Mouse (Mus musculus): Measurements from ENCODE around the gene Plg. TPM values are rescaled to one million over a fixed set of nuclear protein-coding genes. Genes with fewer than 3 reads are reported as not detected.

Plg gene
- total and polyA plus RNA-seq, 3 experiments, result not detected

GRCm38 (mm10) chr17:12381579-12381978, 3.2 kb downstream of the Plg start:
- dilution Hi-C loops (cut with MboI; ENCODE audit: extremely low pct_ligation_motif_present, extremely low pct_unique_long_range_greater_than_20kb, low sequenced_read_pairs) (no loop called here), in situ Hi-C loops (cut with MboI; ENCODE audit: low pct_ligation_motif_present, low pct_unique_long_range_greater_than_20kb, low sequenced_read_pairs) (no loop called here)
- no peaks in the 10 kb centered on the region for H3K36me3 ChIP-seq (replicated peaks in 1 of 2; ENCODE audit: control insufficient read depth in 1 of 2, insufficient read depth in 1 of 2, low read length in 1 of 2)
- no peak overlapping the region for H3K4me2 ChIP-seq (ENCODE audit: insufficient read depth, low read depth, poor library complexity, severe bottlenecking)
- no peak for DNase-seq (ENCODE audit: extremely low read depth)
- H3K4me1 ChIP-seq (ENCODE audit: control insufficient read depth in 1 of 2, insufficient read depth in 2 of 2), result no peaks in the 10 kb centered on the region
- no peak overlapping the region for H3K27ac ChIP-seq (ENCODE audit: insufficient read depth, low read depth)
- TF ChIP-seq BHLHE40 (IDR thresholded peaks at IDR 0.05; ENCODE audit: low read depth, low read length), result no peak
- TF ChIP-seq MEF2A (IDR thresholded peaks at IDR 0.05; ENCODE audit: borderline replicate concordance, low read depth, low read length), result no peak
- TF ChIP-seq GABPA (IDR thresholded peaks at IDR 0.05; ENCODE audit: insufficient replicate concordance, low read depth, low read length), result no peak
- no peak for TF ChIP-seq PAX5 (IDR thresholded peaks at IDR 0.05; ENCODE audit: low read length)
- no peak for TF ChIP-seq MYC (IDR thresholded peaks at IDR 0.05; ENCODE audit: low read depth, low read length)
- TF ChIP-seq UBTF (IDR thresholded peaks at IDR 0.05; ENCODE audit: low read depth, low read length), result no peak
- TF ChIP-seq ZKSCAN1 (IDR thresholded peaks at IDR 0.05; ENCODE audit: borderline replicate concordance, low read depth, low read length), result no peak
- TF ChIP-seq ZC3H11A (IDR thresholded peaks at IDR 0.05; ENCODE audit: low read depth, low read length), result no peak
- H3K27me3 ChIP-seq (replicated peaks), result peaks cover 3% of the 10 kb centered on the region
- no peak overlapping the region for H3K4me3 ChIP-seq (replicated peaks in 1 of 3; ENCODE audit: low read depth in 2 of 3, low read length in 2 of 3, poor library complexity in 1 of 3)
- no peaks in the 10 kb centered on the region for H3K79me2 ChIP-seq (replicated peaks; ENCODE audit: control insufficient read depth, extremely low read depth, insufficient read depth, poor library complexity, severe bottlenecking)
- H3K9ac ChIP-seq (ENCODE audit: insufficient read depth, low read depth), result no peak overlapping the region
- no peaks in the 10 kb centered on the region for H3K9me3 ChIP-seq (replicated peaks; ENCODE audit: low read length)

- no peak overlapping the region for H3K4me3 ChIP-seq (replicated peaks in 1 of 3; ENCODE audit: low read depth in 2 of 3, low read length in 2 of 3, poor library complexity in 1 of 3)
- no peak overlapping the region for H3K9ac ChIP-seq (ENCODE audit: insufficient read depth, low read depth)
- no peak for TF ChIP-seq MYC (IDR thresholded peaks at IDR 0.05; ENCODE audit: low read depth, low read length)
- no peak for TF ChIP-seq POLR2A (IDR thresholded peaks at IDR 0.05; ENCODE audit: low read depth, low read length)
- no peak for TF ChIP-seq NRF1 (IDR thresholded peaks at IDR 0.05; ENCODE audit: low read depth, low read length)
- TF ChIP-seq RCOR1 (conservative IDR thresholded peaks at IDR 0.05; ENCODE audit: low read depth, low read length), result no peak
- no peak for TF ChIP-seq KAT2A (IDR thresholded peaks at IDR 0.05; ENCODE audit: insufficient replicate concordance, low read length)
- TF ChIP-seq RAD21 (IDR thresholded peaks at IDR 0.05; ENCODE audit: low read depth, low read length), result no peak
- TF ChIP-seq GABPA (IDR thresholded peaks at IDR 0.05; ENCODE audit: insufficient replicate concordance, low read depth, low read length), result no peak
- no peak for TF ChIP-seq JUND (conservative IDR thresholded peaks at IDR 0.05; ENCODE audit: low read depth, low read length)
- dilution Hi-C loops (cut with MboI; ENCODE audit: extremely low pct_ligation_motif_present, extremely low pct_unique_long_range_greater_than_20kb, low sequenced_read_pairs), result no loop called here
- in situ Hi-C loops (cut with MboI; ENCODE audit: low pct_ligation_motif_present, low pct_unique_long_range_greater_than_20kb, low sequenced_read_pairs), result no loop called here
- DNase-seq (ENCODE audit: extremely low read depth), result no peak
- no peaks in the 10 kb centered on the region for H3K9me3 ChIP-seq (replicated peaks; ENCODE audit: low read length)
- no peak overlapping the region for H3K27ac ChIP-seq (ENCODE audit: insufficient read depth, low read depth)
- no peaks in the 10 kb centered on the region for H3K79me2 ChIP-seq (replicated peaks; ENCODE audit: control insufficient read depth, extremely low read depth, insufficient read depth, poor library complexity, severe bottlenecking)
- H3K27me3 ChIP-seq (replicated peaks), result peaks cover 3% of the 10 kb centered on the region
- no peak overlapping the region for H3K4me2 ChIP-seq (ENCODE audit: insufficient read depth, low read depth, poor library complexity, severe bottlenecking)
- H3K36me3 ChIP-seq (replicated peaks in 1 of 2; ENCODE audit: control insufficient read depth in 1 of 2, insufficient read depth in 1 of 2, low read length in 1 of 2), result no peaks in the 10 kb centered on the region
- no peaks in the 10 kb centered on the region for H3K4me1 ChIP-seq (ENCODE audit: control insufficient read depth in 1 of 2, insufficient read depth in 2 of 2)
Observed at GRCm38 (mm10) chr17:12382531-12382930, 4.1 kb downstream of the Plg start.
